Mouse (Mus musculus) ES-Bruce4 (cell line): Measurements from ENCODE around the gene Myh9.

Experiments
- CTCF ChIP-seq: IDR thresholded peaks from one replicate; pipeline ENCODE4 v1.8.1; 2011; ENCODE audit warnings: low read depth, low read length
- EP300 ChIP-seq: IDR thresholded peaks from 2 replicates; pipeline ENCODE4 v1.6.1; 2011; ENCODE audit warnings: low read depth, low read length; ENCODE audit not compliant: insufficient read depth
- POLR2A ChIP-seq: IDR thresholded peaks from one replicate; pipeline ENCODE4 v1.8.1; 2011; ENCODE audit warnings: low read length; ENCODE audit not compliant: insufficient read depth

GRCm38 (mm10) chr15:77816601-77816950 lies 25.4 kb downstream of the Myh9 start:
- TF ChIP-seq POLR2A, result no peak
- no peak for TF ChIP-seq EP300
- no peak for TF ChIP-seq CTCF
